Mouse (Mus musculus) forebrain, embryonic 13.5 days (tissue): ENCODE measurements at regions not wholly inside any gene's neighbourhood (a gene's known extent, or its start where the extent isn't known, plus 50 kb on each side); places are given as distances from the start of the nearest gene placed in this dataset.
A peak's percentile ranks its signal among the peaks of the same experiment; 100 is the strongest.

Experiments
- ATAC-seq: fragments of 200-750 bp; cut with Nextera tagmentation; 2 replicates; pipeline ENCODE4 v1.8.0; 2017
- H3K27ac ChIP-seq: fragments of 300-500 bp; sonication (generic); 2 replicates; pipeline ENCODE4 v1.5.1; 2015; ENCODE audit warnings: inconsistent platforms, mild to moderate bottlenecking, moderate library complexity
- H3K27me3 ChIP-seq: fragments of 300-500 bp; sonication (generic); 2 replicates; pipeline ENCODE4 v1.6.1; 2015; ENCODE audit warnings: mild to moderate bottlenecking, inconsistent platforms
- H3K36me3 ChIP-seq: fragments of 300-500 bp; sonication (generic); 2 replicates; pipeline ENCODE4 v1.6.1; 2015; ENCODE audit warnings: mild to moderate bottlenecking, inconsistent platforms; ENCODE audit not compliant: poor library complexity, severe bottlenecking
- H3K4me1 ChIP-seq: fragments of 300-500 bp; sonication (generic); 2 replicates; pipeline ENCODE4 v1.6.1; 2015; ENCODE audit warnings: inconsistent platforms
- H3K4me2 ChIP-seq: fragments of 300-500 bp; sonication (generic); 2 replicates; pipeline ENCODE4 v1.6.1; 2015; ENCODE audit warnings: inconsistent platforms, mild to moderate bottlenecking, moderate library complexity
- H3K4me3 ChIP-seq: fragments of 300-500 bp; sonication (generic); 2 replicates; pipeline ENCODE4 v1.5.1; 2015; ENCODE audit warnings: mild to moderate bottlenecking, inconsistent platforms
- H3K9ac ChIP-seq: fragments of 300-500 bp; sonication (generic); 2 replicates; pipeline ENCODE4 v1.6.1; 2015; ENCODE audit warnings: mild to moderate bottlenecking, inconsistent platforms
- H3K9me3 ChIP-seq: fragments of 300-500 bp; sonication (generic); replicated peaks from 2 replicates; pipeline ENCODE4 v1.6.1; 2016; ENCODE audit warnings: inconsistent platforms
- WGBS: fragments of 180-500 bp; shearing (Covaris S2); methylation state at CpG from one replicate; pipeline ENCODE4 v1.1.7; 2015; 5-methylcytosine and 5-hydroxymethylcytosine counted together

GRCm38 (mm10) chr15:103102068-103102840, 64.6 kb downstream of the Smug1 start:
- peaks cover 91% of the 10 kb centered on the region for H3K27me3 ChIP-seq
- under 1% methylated on average over 46 of the region's 46 CpGs for WGBS
- H3K9ac ChIP-seq: peak overlapping the region; percentile 41

GRCm38 (mm10) chr15:103100121-103100520, 66.8 kb downstream of the Smug1 start:
- Histone ChIP-seq H3K9ac (no peak overlapping the region), H3K27me3 (peaks cover 98% of the 10 kb centered on the region), H3K27ac (no peak overlapping the region), H3K36me3 (no peaks in the 10 kb centered on the region), H3K9me3 (no peaks in the 10 kb centered on the region), H3K4me2 (no peak overlapping the region), H3K4me1 (peaks cover 13% of the 10 kb centered on the region), H3K4me3 (no peak overlapping the region)
- no peak for ATAC-seq
- WGBS: 49% methylated on average over 4 of the region's 4 CpGs

More at GRCm38 (mm10) chr15:103102068-103102840, 64.6 kb downstream of the Smug1 start:
- H3K27ac ChIP-seq: no peak overlapping the region
- H3K4me1 ChIP-seq: peaks cover 21% of the 10 kb centered on the region
- peak overlapping the region; percentile 41 for H3K4me3 ChIP-seq
- ATAC-seq: peak; percentile 36; the same call in 1 of the 2 replicates
- H3K36me3 ChIP-seq: no peaks in the 10 kb centered on the region
- peak overlapping the region; percentile 70 for H3K4me2 ChIP-seq
- no peaks in the 10 kb centered on the region for H3K9me3 ChIP-seq

- Histone ChIP-seq H3K27ac (no peak overlapping the region), H3K36me3 (no peaks in the 10 kb centered on the region), H3K4me3 (no peak overlapping the region), H3K4me2 (no peak overlapping the region), H3K9ac (no peak overlapping the region), H3K27me3 (peaks cover 94% of the 10 kb centered on the region), H3K4me1 (no peaks in the 10 kb centered on the region), H3K9me3 (no peaks in the 10 kb centered on the region)
- WGBS: 70% methylated on average over 7 of the region's 7 CpGs
- ATAC-seq: no peak
Observed at GRCm38 (mm10) chr15:103094457-103094856, 72.4 kb downstream of the Smug1 start.

GRCm38 (mm10) chr15:103093655-103094054, 73.2 kb downstream of the Smug1 start:
- Histone ChIP-seq H3K9ac (no peak overlapping the region), H3K9me3 (no peaks in the 10 kb centered on the region), H3K4me1 (no peaks in the 10 kb centered on the region), H3K4me2 (no peak overlapping the region), H3K4me3 (no peak overlapping the region), H3K27me3 (peaks cover 95% of the 10 kb centered on the region), H3K27ac (no peak overlapping the region), H3K36me3 (no peaks in the 10 kb centered on the region)
- ATAC-seq: no peak
- 70% methylated on average over 12 of the region's 12 CpGs for WGBS

GRCm38 (mm10) chr15:103092496-103092895, 73.8 kb downstream of the Hoxc4 start:
- ATAC-seq: no peak
- Histone ChIP-seq H3K4me3 (no peak overlapping the region), H3K27me3 (peaks cover 95% of the 10 kb centered on the region), H3K4me1 (peaks cover 3% of the 10 kb centered on the region), H3K9ac (no peak overlapping the region), H3K27ac (no peak overlapping the region), H3K36me3 (no peaks in the 10 kb centered on the region), H3K9me3 (no peaks in the 10 kb centered on the region), H3K4me2 (no peak overlapping the region)

GRCm38 (mm10) chr15:103090280-103091164, 71.8 kb downstream of the Hoxc4 start:
- no peak overlapping the region for H3K27ac ChIP-seq
- peaks cover 22% of the 10 kb centered on the region for H3K4me1 ChIP-seq
- no peak overlapping the region for H3K4me3 ChIP-seq
- no peak overlapping the region for H3K4me2 ChIP-seq
- peaks cover 95% of the 10 kb centered on the region for H3K27me3 ChIP-seq
- no peaks in the 10 kb centered on the region for H3K36me3 ChIP-seq
- no peaks in the 10 kb centered on the region for H3K9me3 ChIP-seq
- ATAC-seq: no peak
- WGBS: 57% methylated on average over 6 of the region's 6 CpGs
- H3K9ac ChIP-seq: no peak overlapping the region

GRCm38 (mm10) chr15:103089852-103090251, 71.1 kb downstream of the Hoxc4 start:
- Histone ChIP-seq H3K4me1 (peaks cover 23% of the 10 kb centered on the region), H3K36me3 (no peaks in the 10 kb centered on the region), H3K9ac (no peak overlapping the region), H3K27ac (no peak overlapping the region), H3K9me3 (no peaks in the 10 kb centered on the region), H3K4me2 (no peak overlapping the region), H3K27me3 (peaks cover 95% of the 10 kb centered on the region), H3K4me3 (no peak overlapping the region)
- ATAC-seq: no peak
- 39% methylated on average over 1 of the region's 1 CpGs for WGBS

- WGBS: 87% methylated on average over 1 of the region's 1 CpGs
- Histone ChIP-seq H3K4me2 (no peak overlapping the region), H3K4me3 (no peak overlapping the region), H3K9me3 (no peaks in the 10 kb centered on the region), H3K4me1 (peaks cover 23% of the 10 kb centered on the region), H3K9ac (no peak overlapping the region), H3K27ac (no peak overlapping the region), H3K27me3 (peaks cover 95% of the 10 kb centered on the region), H3K36me3 (no peaks in the 10 kb centered on the region)
- no peak for ATAC-seq
Observed at GRCm38 (mm10) chr15:103089440-103089839, 70.7 kb downstream of the Hoxc4 start.

GRCm38 (mm10) chr15:103087204-103087603, 68.5 kb downstream of the Hoxc4 start:
- peak; percentile 73 for ATAC-seq
- Histone ChIP-seq H3K4me3 (no peak overlapping the region), H3K9ac (no peak overlapping the region), H3K27me3 (peaks cover 98% of the 10 kb centered on the region), H3K4me2 (no peak overlapping the region), H3K4me1 (peaks cover 23% of the 10 kb centered on the region), H3K27ac (no peak overlapping the region), H3K9me3 (no peaks in the 10 kb centered on the region), H3K36me3 (no peaks in the 10 kb centered on the region)
- WGBS: 13% methylated on average over 4 of the region's 4 CpGs

GRCm38 (mm10) chr15:103086672-103087069, 67.9 kb downstream of the Hoxc4 start:
- Histone ChIP-seq H3K36me3 (no peaks in the 10 kb centered on the region), H3K9me3 (no peaks in the 10 kb centered on the region), H3K4me2 (peak overlapping the region; percentile 59), H3K27ac (no peak overlapping the region), H3K4me1 (peaks cover 23% of the 10 kb centered on the region), H3K4me3 (peak overlapping the region; percentile 32), H3K9ac (no peak overlapping the region), H3K27me3 (peaks cover 100% of the 10 kb centered on the region)
- WGBS: 4% methylated on average over 15 of the region's 15 CpGs
- no peak for ATAC-seq
